Mouse (Mus musculus) midbrain, embryonic 16.5 days (tissue): ENCODE data around the gene Rnf216. TPM values are rescaled to one million over a fixed set of nuclear protein-coding genes. Genes with fewer than 3 reads are reported as not detected.
A peak's percentile ranks its signal among the peaks of the same experiment; 100 is the strongest.

Experiments used
- ATAC-seq: fragments of 200-750 bp; cut with Nextera tagmentation; 2 replicates; pipeline ENCODE4 v1.8.0; 2017; ENCODE audit warnings: moderate TSS enrichment
- H3K27ac ChIP-seq: fragments of 300-500 bp; sonication (generic); 2 replicates; pipeline ENCODE4 v1.5.1; 2014; ENCODE audit warnings: mild to moderate bottlenecking, low read length, mixed read lengths
- H3K27me3 ChIP-seq: fragments of 300-500 bp; sonication (generic); 2 replicates; pipeline ENCODE4 v1.6.1; 2014; ENCODE audit warnings: low read depth, low read length, mixed read lengths; ENCODE audit not compliant: control insufficient read depth, insufficient read depth
- H3K36me3 ChIP-seq: fragments of 300-500 bp; sonication (generic); 2 replicates; pipeline ENCODE4 v1.6.1; 2014; ENCODE audit warnings: mild to moderate bottlenecking, low read length, moderate library complexity, mixed read lengths; ENCODE audit not compliant: control insufficient read depth, insufficient read depth
- H3K4me1 ChIP-seq: fragments of 300-500 bp; sonication (generic); 2 replicates; pipeline ENCODE4 v1.6.1; 2014; ENCODE audit warnings: mild to moderate bottlenecking, low read length, mixed read lengths; ENCODE audit not compliant: control insufficient read depth, insufficient read depth
- H3K4me2 ChIP-seq: fragments of 300-500 bp; sonication (generic); 2 replicates; pipeline ENCODE4 v1.6.1; 2014; ENCODE audit warnings: mild to moderate bottlenecking, low read length, mixed read lengths
- H3K4me3 ChIP-seq: fragments of 300-500 bp; sonication (generic); 2 replicates; pipeline ENCODE4 v1.5.1; 2014; ENCODE audit warnings: low read depth, mild to moderate bottlenecking, low read length, moderate library complexity, mixed read lengths
- H3K9ac ChIP-seq: fragments of 300-500 bp; sonication (generic); 2 replicates; pipeline ENCODE4 v1.6.1; 2014; ENCODE audit warnings: low read depth, low read length, mixed read lengths
- H3K9me3 ChIP-seq: fragments of 300-500 bp; sonication (generic); replicated peaks from 2 replicates; pipeline ENCODE4 v1.6.1; 2014; ENCODE audit warnings: mild to moderate bottlenecking, low read length, mixed read lengths; ENCODE audit not compliant: control insufficient read depth, poor library complexity, severe bottlenecking
- WGBS: fragments of 180-500 bp; shearing (Covaris S2); extraction: QIAGEN DNeasy Blood & Tissue Kit; methylation state at CpG from one replicate; pipeline ENCODE4 v1.1.7; 2014; 5-methylcytosine and 5-hydroxymethylcytosine counted together
- polyA plus RNA-seq: library from polyadenylated mRNA; unstranded; fragments of >200 nt; fragmentation: Nextera tagmentation; extraction: Ambion mirVana; gene quantifications from 2 replicates; pipeline ENCODE4 v1.2.1, GENCODE M21; 2015

Rnf216 gene
- polyA plus RNA-seq, 1 experiment from 2014 or later, result 28.9 TPM

DNA sequence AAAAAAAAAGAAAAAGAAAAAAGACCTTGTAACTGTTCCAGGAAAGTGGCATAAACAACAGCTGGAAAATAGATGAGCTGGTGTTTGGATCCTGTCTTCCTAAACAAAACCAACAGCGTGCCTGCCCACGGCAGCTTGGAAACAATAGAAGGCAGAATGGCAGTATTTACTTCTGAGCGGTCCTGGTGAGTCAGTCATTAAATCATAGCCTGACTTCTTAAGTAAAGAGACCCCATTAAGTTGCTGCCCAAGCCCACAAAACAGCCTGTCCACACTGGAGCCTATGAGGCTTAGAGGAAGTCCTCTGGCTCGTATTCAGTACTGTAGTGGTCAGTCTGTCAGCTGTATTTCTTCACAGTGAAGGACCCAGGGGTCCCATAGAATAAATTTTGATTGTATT, 81.6 kb downstream of the Rnf216 start:
- no peak for ATAC-seq
- no peaks in the 10 kb centered on the region for H3K27me3 ChIP-seq
- no peak overlapping the region for H3K4me2 ChIP-seq
- no peaks in the 10 kb centered on the region for H3K9me3 ChIP-seq
- H3K4me3 ChIP-seq, result no peak overlapping the region
- 53% methylated on average over 4 of the region's 4 CpGs for WGBS
- H3K9ac ChIP-seq, result no peak overlapping the region
- no peaks in the 10 kb centered on the region for H3K4me1 ChIP-seq
- 0 out of 2 replicates have a peak, but pooled peaks cover 5% of the 10 kb centered on the region for H3K36me3 ChIP-seq
- no peak overlapping the region for H3K27ac ChIP-seq

DNA sequence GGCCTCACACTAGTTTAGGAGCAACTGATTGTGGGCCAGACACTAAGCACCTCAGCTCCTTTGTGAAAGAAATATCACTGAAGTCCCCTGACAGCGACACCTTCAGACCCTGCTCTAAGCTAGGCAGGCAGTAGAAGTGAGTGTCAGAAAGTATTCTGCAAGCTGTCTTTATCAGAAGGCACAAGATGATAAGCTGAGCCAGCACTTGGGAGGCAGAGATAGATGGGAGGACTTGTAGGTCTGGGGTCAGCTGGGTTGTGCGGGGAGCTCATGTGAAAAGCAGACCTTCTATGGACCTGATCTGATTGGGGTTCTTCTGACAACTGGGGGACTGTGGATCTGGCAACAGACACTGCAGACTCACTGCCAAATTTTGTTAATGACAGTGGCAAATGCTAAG, 88.9 kb downstream of the Rnf216 start:
- Histone ChIP-seq H3K4me1 (no peaks in the 10 kb centered on the region), H3K9me3 (no peaks in the 10 kb centered on the region), H3K27ac (no peak overlapping the region), H3K4me3 (no peak overlapping the region), H3K27me3 (no peaks in the 10 kb centered on the region), H3K36me3 (peaks cover 10% of the 10 kb centered on the region; the same call in 1 of the 2 replicates), H3K9ac (no peak overlapping the region), H3K4me2 (no peak overlapping the region)
- ATAC-seq, result no peak
- 93% methylated on average over 2 of the region's 2 CpGs for WGBS

- 90% methylated on average over 1 of the region's 1 CpGs for WGBS
- H3K9ac ChIP-seq, result no peak overlapping the region
- peaks cover 10% of the 10 kb centered on the region; the same call in 1 of the 2 replicates for H3K36me3 ChIP-seq
- H3K9me3 ChIP-seq, result no peaks in the 10 kb centered on the region
- H3K4me1 ChIP-seq, result no peaks in the 10 kb centered on the region
- no peak for ATAC-seq
- no peak overlapping the region for H3K4me2 ChIP-seq
- no peak overlapping the region for H3K4me3 ChIP-seq
- H3K27ac ChIP-seq, result no peak overlapping the region
- H3K27me3 ChIP-seq, result no peaks in the 10 kb centered on the region
These were observed 89.8 kb downstream of the Rnf216 start for GRCm38 (mm10) chr5:143022956-143023355.

GRCm38 (mm10) chr5:143017401-143017800, 95.4 kb downstream of the Rnf216 start:
- Histone ChIP-seq H3K36me3 (peaks cover 10% of the 10 kb centered on the region; the same call in 1 of the 2 replicates), H3K27me3 (no peaks in the 10 kb centered on the region), H3K4me3 (no peak overlapping the region), H3K9me3 (no peaks in the 10 kb centered on the region), H3K27ac (no peak overlapping the region), H3K4me1 (no peaks in the 10 kb centered on the region), H3K9ac (no peak overlapping the region), H3K4me2 (no peak overlapping the region)
- 81% methylated on average over 5 of the region's 5 CpGs for WGBS
- no peak for ATAC-seq

DNA sequence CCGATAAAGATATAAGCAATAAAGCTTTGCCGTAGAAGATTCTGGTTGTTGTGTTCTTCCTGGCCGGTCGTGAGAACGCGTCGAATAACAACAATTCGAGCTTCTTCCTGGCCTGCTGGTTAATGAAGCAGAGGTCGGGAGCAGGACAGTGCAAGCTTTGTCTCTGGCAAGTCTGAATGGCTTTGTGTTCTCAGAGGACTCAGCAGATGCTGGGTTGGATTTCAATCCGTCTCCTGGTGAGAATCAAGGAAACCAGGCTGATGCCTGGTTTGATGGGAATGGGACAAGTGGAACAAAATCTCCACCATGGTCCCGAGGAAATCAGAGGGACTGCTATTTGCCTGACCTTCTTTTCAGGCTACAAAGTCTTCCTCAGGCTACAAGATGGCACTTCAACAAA, 103.4 kb downstream of the Rnf216 start:
- no peak overlapping the region for H3K9ac ChIP-seq
- 58% methylated on average over 10 of the region's 11 CpGs for WGBS
- H3K4me2 ChIP-seq, result no peak overlapping the region
- no peak overlapping the region for H3K27ac ChIP-seq
- no peaks in the 10 kb centered on the region for H3K4me1 ChIP-seq
- ATAC-seq, result no peak
- H3K9me3 ChIP-seq, result no peaks in the 10 kb centered on the region
- no peaks in the 10 kb centered on the region for H3K27me3 ChIP-seq
- no peak overlapping the region for H3K4me3 ChIP-seq
- peaks cover 3% of the 10 kb centered on the region; the same call in 1 of the 2 replicates for H3K36me3 ChIP-seq

- no peaks in the 10 kb centered on the region for H3K9me3 ChIP-seq
- no peak for ATAC-seq
- WGBS, result 58% methylated on average over 9 of the region's 9 CpGs
- H3K9ac ChIP-seq, result 0 out of 2 replicates have a peak overlapping the region, but pooled peaks have one; percentile 2
- peaks cover 5% of the 10 kb centered on the region; the same call in 1 of the 2 replicates for H3K4me1 ChIP-seq
- H3K27ac ChIP-seq, result peak overlapping the region; percentile 59
- H3K36me3 ChIP-seq, result no peaks in the 10 kb centered on the region
- no peak overlapping the region for H3K4me2 ChIP-seq
- no peaks in the 10 kb centered on the region for H3K27me3 ChIP-seq
- no peak overlapping the region for H3K4me3 ChIP-seq
These were observed 111.9 kb downstream of the Rnf216 start for GRCm38 (mm10) chr5:143000654-143001500.

DNA sequence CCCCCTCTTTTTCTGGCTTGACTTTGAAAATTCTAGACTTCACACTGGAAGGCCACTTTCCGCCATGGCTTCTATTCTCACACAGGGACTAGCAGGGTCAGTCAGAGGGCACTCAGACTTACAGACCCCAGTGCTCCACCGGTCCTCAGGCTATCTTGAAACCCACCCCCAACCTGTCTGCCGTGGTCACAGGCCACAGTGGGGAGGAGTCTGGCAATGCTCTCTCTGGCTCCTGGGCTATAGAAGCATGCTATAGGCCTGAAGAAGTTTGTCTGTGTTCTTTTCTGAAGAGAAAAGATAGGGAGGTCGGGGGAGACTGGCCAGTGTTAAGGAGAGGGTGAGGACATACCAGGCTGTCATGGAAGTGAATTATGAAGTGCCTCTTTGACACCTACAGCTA, 112.7 kb downstream of the Rnf216 start:
- Histone ChIP-seq H3K27me3 (no peaks in the 10 kb centered on the region), H3K4me1 (peaks cover 5% of the 10 kb centered on the region; the same call in 1 of the 2 replicates), H3K4me2 (no peak overlapping the region), H3K36me3 (no peaks in the 10 kb centered on the region), H3K4me3 (no peak overlapping the region), H3K27ac (no peak overlapping the region; the same call in 1 of the 2 replicates), H3K9ac (no peak overlapping the region), H3K9me3 (no peaks in the 10 kb centered on the region)
- WGBS, result 63% methylated on average over 4 of the region's 4 CpGs
- ATAC-seq, result no peak

DNA sequence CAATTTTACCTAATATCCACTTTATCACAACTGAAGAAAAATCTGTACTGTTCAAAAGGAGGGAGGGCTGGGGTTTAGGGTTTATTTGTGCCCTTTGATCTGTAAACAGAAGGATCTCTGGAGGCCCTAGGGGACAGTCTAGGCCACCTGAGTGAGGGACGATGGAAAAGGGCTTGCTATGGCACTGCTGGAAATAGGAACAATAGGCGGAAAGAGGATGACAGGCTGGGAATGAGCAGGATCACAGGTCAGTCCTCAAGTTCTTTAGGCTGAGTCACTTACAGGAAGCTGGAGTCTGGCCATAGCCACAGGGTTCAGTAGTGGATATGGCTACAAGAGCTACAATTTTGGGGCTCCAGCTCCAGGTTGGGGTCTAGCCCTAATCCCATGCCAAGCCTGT, 114.6 kb downstream of the Rnf216 start:
- no peak overlapping the region for H3K27ac ChIP-seq
- no peaks in the 10 kb centered on the region for H3K36me3 ChIP-seq
- no peak overlapping the region for H3K4me3 ChIP-seq
- H3K27me3 ChIP-seq, result no peaks in the 10 kb centered on the region
- H3K9me3 ChIP-seq, result no peaks in the 10 kb centered on the region
- 51% methylated on average over 2 of the region's 2 CpGs for WGBS
- H3K4me2 ChIP-seq, result no peak overlapping the region
- no peak overlapping the region for H3K9ac ChIP-seq
- no peak for ATAC-seq
- peaks cover 5% of the 10 kb centered on the region; the same call in 1 of the 2 replicates for H3K4me1 ChIP-seq

GRCm38 (mm10) chr5:142997526-142997925, 115.3 kb downstream of the Rnf216 start:
- no peak overlapping the region for H3K4me3 ChIP-seq
- no peak overlapping the region for H3K4me2 ChIP-seq
- H3K27me3 ChIP-seq, result no peaks in the 10 kb centered on the region
- 82% methylated on average over 9 of the region's 9 CpGs for WGBS
- ATAC-seq, result no peak
- H3K9ac ChIP-seq, result no peak overlapping the region
- peaks cover 5% of the 10 kb centered on the region; the same call in 1 of the 2 replicates for H3K4me1 ChIP-seq
- no peaks in the 10 kb centered on the region for H3K9me3 ChIP-seq
- peaks cover 2% of the 10 kb centered on the region; the same call in 1 of the 2 replicates for H3K36me3 ChIP-seq
- H3K27ac ChIP-seq, result peak overlapping the region; percentile 14; the same call in 1 of the 2 replicates
